Mouse (Mus musculus): Measurements from ENCODE around the gene Pik3c2b. TPM values are rescaled to one million over a fixed set of nuclear protein-coding genes. Genes with fewer than 3 reads are reported as not detected.

Pik3c2b gene
- polyA plus RNA-seq, 1 experiment from 2014 or later, result 8.1 TPM

- H3K36me3 ChIP-seq, result peaks cover 53% of the 10 kb centered on the region
Measured at GRCm38 (mm10) chr1:133100980-133101798, 55.7 kb downstream of the Pik3c2b start.

GRCm38 (mm10) chr1:133102108-133102507 is 56.6 kb downstream of the Pik3c2b start:
- no peak for ATAC-seq (ENCODE audit: insufficient number of reproducible peaks, low FRiP score, low TSS enrichment, low read depth)
- Histone ChIP-seq H3K36me3 (peaks cover 47% of the 10 kb centered on the region), H3K4me3 (replicated peaks) (no peak overlapping the region), H3K9ac (no peak overlapping the region), H3K9me3 (replicated peaks) (no peaks in the 10 kb centered on the region), H3K4me1 (peaks cover 3% of the 10 kb centered on the region; the same call in 1 of the 2 replicates), H3K27me3 (no peaks in the 10 kb centered on the region), H3K4me2 (replicated peaks) (no peak overlapping the region), H3K27ac (replicated peaks) (no peak overlapping the region)
- 77% methylated on average over 5 of the region's 5 CpGs for WGBS

More at GRCm38 (mm10) chr1:133100980-133101798, 55.7 kb downstream of the Pik3c2b start:
- Histone ChIP-seq H3K9ac (no peak overlapping the region), H3K4me3 (replicated peaks) (no peak overlapping the region), H3K4me2 (replicated peaks) (no peak overlapping the region), H3K27ac (replicated peaks) (0 out of 2 replicates have a peak overlapping the region, but pooled peaks have one; percentile 17), H3K4me1 (peaks cover 3% of the 10 kb centered on the region; the same call in 1 of the 2 replicates), H3K27me3 (no peaks in the 10 kb centered on the region), H3K9me3 (replicated peaks) (no peaks in the 10 kb centered on the region)
- WGBS, result 35% methylated on average over 17 of the region's 17 CpGs
- ATAC-seq (ENCODE audit: insufficient number of reproducible peaks, low FRiP score, low TSS enrichment, low read depth), result peak; percentile 21

- peaks cover 3% of the 10 kb centered on the region; the same call in 1 of the 2 replicates for H3K4me1 ChIP-seq
- peaks cover 47% of the 10 kb centered on the region for H3K36me3 ChIP-seq
- WGBS, result 96% methylated on average over 7 of the region's 7 CpGs
- no peaks in the 10 kb centered on the region for H3K9me3 ChIP-seq (replicated peaks)
- no peak overlapping the region for H3K4me2 ChIP-seq (replicated peaks)
- ATAC-seq (ENCODE audit: insufficient number of reproducible peaks, low FRiP score, low TSS enrichment, low read depth), result no peak
- no peak overlapping the region for H3K4me3 ChIP-seq (replicated peaks)
- H3K9ac ChIP-seq, result no peak overlapping the region
- H3K27me3 ChIP-seq, result no peaks in the 10 kb centered on the region
- no peak overlapping the region for H3K27ac ChIP-seq (replicated peaks)
Measured at GRCm38 (mm10) chr1:133103315-133103714, 57.8 kb downstream of the Pik3c2b start.

- no peak overlapping the region for H3K9ac ChIP-seq
- no peak overlapping the region for H3K4me2 ChIP-seq (replicated peaks)
- 88% methylated on average over 6 of the region's 6 CpGs for WGBS
- H3K27me3 ChIP-seq, result no peaks in the 10 kb centered on the region
- H3K27ac ChIP-seq (replicated peaks), result no peak overlapping the region
- ATAC-seq (ENCODE audit: insufficient number of reproducible peaks, low FRiP score, low TSS enrichment, low read depth), result no peak
- peaks cover 3% of the 10 kb centered on the region; the same call in 1 of the 2 replicates for H3K4me1 ChIP-seq
- peaks cover 47% of the 10 kb centered on the region for H3K36me3 ChIP-seq
- H3K9me3 ChIP-seq (replicated peaks), result no peaks in the 10 kb centered on the region
- H3K4me3 ChIP-seq (replicated peaks), result no peak overlapping the region
Measured at GRCm38 (mm10) chr1:133103871-133104270, 58.4 kb downstream of the Pik3c2b start.

GRCm38 (mm10) chr1:133116108-133116507 is 70.6 kb downstream of the Pik3c2b start:
- Histone ChIP-seq H3K4me3 (replicated peaks) (no peak overlapping the region), H3K27ac (replicated peaks) (no peak overlapping the region), H3K27me3 (no peaks in the 10 kb centered on the region), H3K4me2 (replicated peaks) (no peak overlapping the region), H3K4me1 (0 out of 2 replicates have a peak, but pooled peaks cover 12% of the 10 kb centered on the region), H3K9me3 (replicated peaks) (no peaks in the 10 kb centered on the region), H3K9ac (no peak overlapping the region), H3K36me3 (no peaks in the 10 kb centered on the region)
- 90% methylated on average over 4 of the region's 4 CpGs for WGBS
- ATAC-seq (ENCODE audit: insufficient number of reproducible peaks, low FRiP score, low TSS enrichment, low read depth), result no peak

GRCm38 (mm10) chr1:133118127-133118526 is 72.7 kb downstream of the Pik3c2b start:
- WGBS, result 89% methylated on average over 5 of the region's 5 CpGs
- H3K36me3 ChIP-seq, result no peaks in the 10 kb centered on the region
- H3K4me3 ChIP-seq (replicated peaks), result no peak overlapping the region
- 0 out of 2 replicates have a peak, but pooled peaks cover 12% of the 10 kb centered on the region for H3K4me1 ChIP-seq
- no peaks in the 10 kb centered on the region for H3K9me3 ChIP-seq (replicated peaks)
- no peaks in the 10 kb centered on the region for H3K27me3 ChIP-seq
- H3K9ac ChIP-seq, result no peak overlapping the region
- ATAC-seq (ENCODE audit: insufficient number of reproducible peaks, low FRiP score, low TSS enrichment, low read depth), result no peak
- H3K27ac ChIP-seq (replicated peaks), result no peak overlapping the region
- H3K4me2 ChIP-seq (replicated peaks), result no peak overlapping the region

GRCm38 (mm10) chr1:133118844-133119243 is 73.4 kb downstream of the Pik3c2b start:
- no peaks in the 10 kb centered on the region for H3K27me3 ChIP-seq
- ATAC-seq (ENCODE audit: insufficient number of reproducible peaks, low FRiP score, low TSS enrichment, low read depth), result no peak
- H3K4me2 ChIP-seq (replicated peaks), result no peak overlapping the region
- H3K4me3 ChIP-seq (replicated peaks), result no peak overlapping the region
- H3K4me1 ChIP-seq, result 0 out of 2 replicates have a peak, but pooled peaks cover 12% of the 10 kb centered on the region
- 78% methylated on average over 3 of the region's 3 CpGs for WGBS
- H3K9ac ChIP-seq, result no peak overlapping the region
- H3K27ac ChIP-seq (replicated peaks), result no peak overlapping the region
- H3K9me3 ChIP-seq (replicated peaks), result no peaks in the 10 kb centered on the region
- H3K36me3 ChIP-seq, result no peaks in the 10 kb centered on the region

GRCm38 (mm10) chr1:133119931-133120712 is 74.7 kb downstream of the Pik3c2b start:
- H3K27me3 ChIP-seq, result no peaks in the 10 kb centered on the region
- no peak overlapping the region for H3K9ac ChIP-seq
- 0 out of 2 replicates have a peak overlapping the region, but pooled peaks have one; percentile 17 for H3K27ac ChIP-seq (replicated peaks)
- H3K4me2 ChIP-seq (replicated peaks), result no peak overlapping the region
- 0 out of 2 replicates have a peak, but pooled peaks cover 12% of the 10 kb centered on the region for H3K4me1 ChIP-seq
- no peaks in the 10 kb centered on the region for H3K9me3 ChIP-seq (replicated peaks)
- WGBS, result 29% methylated on average over 7 of the region's 7 CpGs
- H3K4me3 ChIP-seq (replicated peaks), result no peak overlapping the region
- H3K36me3 ChIP-seq, result no peaks in the 10 kb centered on the region
- ATAC-seq (ENCODE audit: insufficient number of reproducible peaks, low FRiP score, low TSS enrichment, low read depth), result peak; percentile 61

- no peaks in the 10 kb centered on the region for H3K36me3 ChIP-seq
- no peak overlapping the region for H3K9ac ChIP-seq
- no peaks in the 10 kb centered on the region for H3K27me3 ChIP-seq
- 58% methylated on average over 6 of the region's 6 CpGs for WGBS
- H3K9me3 ChIP-seq (replicated peaks), result no peaks in the 10 kb centered on the region
- no peak for ATAC-seq (ENCODE audit: insufficient number of reproducible peaks, low FRiP score, low TSS enrichment, low read depth)
- no peak overlapping the region for H3K4me2 ChIP-seq (replicated peaks)
- 0 out of 2 replicates have a peak, but pooled peaks cover 12% of the 10 kb centered on the region for H3K4me1 ChIP-seq
- H3K4me3 ChIP-seq (replicated peaks), result no peak overlapping the region
- H3K27ac ChIP-seq (replicated peaks), result no peak overlapping the region
Measured at GRCm38 (mm10) chr1:133121246-133121645, 75.8 kb downstream of the Pik3c2b start.

- Histone ChIP-seq H3K9ac (no peak overlapping the region), H3K4me3 (replicated peaks) (no peak overlapping the region), H3K27ac (replicated peaks) (no peak overlapping the region), H3K36me3 (no peaks in the 10 kb centered on the region), H3K4me2 (replicated peaks) (no peak overlapping the region), H3K4me1 (0 out of 2 replicates have a peak, but pooled peaks cover 12% of the 10 kb centered on the region), H3K9me3 (replicated peaks) (no peaks in the 10 kb centered on the region), H3K27me3 (no peaks in the 10 kb centered on the region)
- WGBS, result 83% methylated on average over 6 of the region's 6 CpGs
- ATAC-seq (ENCODE audit: insufficient number of reproducible peaks, low FRiP score, low TSS enrichment, low read depth), result no peak
Measured at GRCm38 (mm10) chr1:133124137-133124536, 78.7 kb downstream of the Pik3c2b start.
